Mouse (Mus musculus): ENCODE measurements at regions not wholly inside any gene's neighbourhood (a gene's known extent, or its start where the extent isn't known, plus 50 kb on each side); places are given as distances from the start of the nearest gene placed in this dataset.
"Not testable (repeated sequence)": the region's sequence is repeated elsewhere in the genome, so short reads cannot be mapped to it uniquely, and the experiment has no call there.

GRCm38 (mm10) chr6:81815248-81815961 lies 108.1 kb upstream of the Gcfc2 start:
- no peak overlapping the region for H3K4me3 ChIP-seq (replicated peaks)
- ATAC-seq (ENCODE audit: low FRiP score), result no peak
- no peaks in the 10 kb centered on the region for H3K4me1 ChIP-seq
- H3K4me2 ChIP-seq, result no peak overlapping the region
- H3K27ac ChIP-seq, result no peak overlapping the region
- no peaks in the 10 kb centered on the region for H3K27me3 ChIP-seq
- H3K36me3 ChIP-seq (replicated peaks), result no peaks in the 10 kb centered on the region
- WGBS, result 89% methylated on average over 8 of the region's 8 CpGs
- H3K9ac ChIP-seq, result no peak overlapping the region
- H3K9me3 ChIP-seq, result no peaks in the 10 kb centered on the region

DNA sequence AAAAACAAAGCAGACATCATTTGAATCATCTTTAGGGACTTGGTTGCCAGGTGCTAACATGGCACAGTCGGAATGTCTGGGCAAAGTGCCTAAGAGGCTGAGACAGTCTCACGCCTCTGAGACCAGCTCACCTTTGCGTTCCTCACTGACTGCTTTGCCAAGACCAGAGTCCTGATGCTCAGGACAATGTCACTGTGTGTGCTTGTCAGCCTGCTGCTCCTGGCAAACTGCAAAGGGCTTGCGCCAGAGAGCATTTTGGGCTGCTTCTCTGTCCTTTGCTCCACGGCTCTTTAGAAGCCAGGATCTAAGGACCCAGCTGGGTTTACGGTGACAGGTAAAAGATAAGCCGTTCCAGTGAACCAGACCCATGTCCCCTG lies 107.5 kb upstream of the Gcfc2 start:
- 85% methylated on average over 7 of the region's 7 CpGs for WGBS
- Histone ChIP-seq H3K27me3 (no peaks in the 10 kb centered on the region), H3K27ac (no peak overlapping the region), H3K36me3 (replicated peaks) (no peaks in the 10 kb centered on the region), H3K4me3 (replicated peaks) (no peak overlapping the region), H3K4me2 (no peak overlapping the region), H3K9ac (no peak overlapping the region), H3K4me1 (no peaks in the 10 kb centered on the region), H3K9me3 (no peaks in the 10 kb centered on the region)
- no peak for ATAC-seq (ENCODE audit: low FRiP score)

DNA sequence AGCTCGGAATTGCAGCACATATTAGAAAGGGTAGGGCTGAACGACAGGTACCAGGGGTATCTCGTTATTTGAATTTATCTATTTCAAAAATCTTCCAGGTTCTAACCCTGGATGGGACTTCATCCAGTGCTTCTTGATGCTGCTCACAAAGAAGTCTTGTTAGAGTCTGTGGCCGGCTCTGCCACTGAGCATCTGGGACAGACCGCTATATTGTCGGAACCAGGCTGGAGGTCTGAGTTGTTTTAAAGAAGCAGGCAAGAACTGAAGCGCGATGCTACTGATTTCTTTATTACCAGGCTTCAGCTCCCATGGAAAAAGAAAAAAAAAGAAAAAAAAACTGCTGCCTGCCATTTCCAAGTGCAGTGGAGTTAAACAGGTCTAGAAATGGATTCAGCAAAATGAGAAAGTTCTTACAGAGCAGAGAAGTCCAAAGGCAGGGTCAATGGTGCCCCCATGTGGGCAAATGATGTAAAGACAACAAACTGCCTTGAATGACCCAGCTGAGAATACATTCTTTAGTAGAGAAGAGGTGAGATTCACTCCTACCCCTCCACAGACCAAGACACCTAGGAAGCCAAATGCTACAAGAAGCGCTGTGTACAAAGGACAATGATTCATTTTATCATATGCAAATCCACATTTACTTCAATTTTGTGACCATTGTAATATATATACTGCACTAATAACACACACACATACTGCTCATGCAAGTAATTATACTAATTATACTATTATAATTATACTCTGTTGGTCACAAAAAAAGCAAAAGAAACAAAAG lies 106.2 kb upstream of the Gcfc2 start:
- H3K9ac ChIP-seq, result no peak overlapping the region
- no peaks in the 10 kb centered on the region for H3K9me3 ChIP-seq
- H3K4me1 ChIP-seq, result no peaks in the 10 kb centered on the region
- no peaks in the 10 kb centered on the region for H3K36me3 ChIP-seq (replicated peaks)
- no peak overlapping the region for H3K4me2 ChIP-seq
- H3K27me3 ChIP-seq, result no peaks in the 10 kb centered on the region
- ATAC-seq (ENCODE audit: low FRiP score), result peak; percentile 74; the same call in 1 of the 2 replicates
- 73% methylated on average over 9 of the region's 9 CpGs for WGBS
- no peak overlapping the region for H3K4me3 ChIP-seq (replicated peaks)
- H3K27ac ChIP-seq, result no peak overlapping the region

DNA sequence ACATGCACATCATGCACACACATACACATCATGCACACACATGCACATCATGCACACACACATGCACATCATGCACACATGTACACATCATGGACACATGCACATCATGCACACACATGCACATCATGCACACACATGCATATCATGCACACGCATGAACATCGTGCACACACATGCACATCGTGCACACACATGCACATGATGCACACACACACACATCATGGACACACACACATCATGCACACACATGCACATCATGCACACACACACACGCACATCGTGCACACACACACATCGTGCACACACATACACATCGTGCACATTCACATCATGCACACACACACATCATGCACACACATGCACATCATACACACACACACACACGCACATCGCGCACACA lies 104.9 kb upstream of the Gcfc2 start:
- H3K27me3 ChIP-seq, result no peaks in the 10 kb centered on the region
- H3K4me3 ChIP-seq (replicated peaks), result no peak overlapping the region
- no peak for ATAC-seq (ENCODE audit: low FRiP score)
- no peaks in the 10 kb centered on the region for H3K4me1 ChIP-seq
- H3K4me2 ChIP-seq, result no peak overlapping the region
- H3K9ac ChIP-seq, result no peak overlapping the region
- no peaks in the 10 kb centered on the region for H3K36me3 ChIP-seq (replicated peaks)
- no peak overlapping the region for H3K27ac ChIP-seq
- no peaks in the 10 kb centered on the region for H3K9me3 ChIP-seq
- 95% methylated on average over 10 of the region's 10 CpGs for WGBS

GRCm38 (mm10) chr6:81820078-81820477 lies 103.4 kb upstream of the Gcfc2 start:
- no peak overlapping the region for H3K4me2 ChIP-seq
- ATAC-seq (ENCODE audit: low FRiP score), result no peak
- H3K27ac ChIP-seq, result no peak overlapping the region
- H3K9ac ChIP-seq, result no peak overlapping the region
- no peaks in the 10 kb centered on the region for H3K9me3 ChIP-seq
- H3K4me3 ChIP-seq (replicated peaks), result no peak overlapping the region
- H3K36me3 ChIP-seq (replicated peaks), result no peaks in the 10 kb centered on the region
- H3K27me3 ChIP-seq, result no peaks in the 10 kb centered on the region
- 89% methylated on average over 5 of the region's 5 CpGs for WGBS
- H3K4me1 ChIP-seq, result no peaks in the 10 kb centered on the region

- no peak overlapping the region for H3K9ac ChIP-seq
- H3K4me2 ChIP-seq, result no peak overlapping the region
- H3K27me3 ChIP-seq, result no peaks in the 10 kb centered on the region
- H3K4me3 ChIP-seq (replicated peaks), result no peak overlapping the region
- no peaks in the 10 kb centered on the region for H3K9me3 ChIP-seq
- no peaks in the 10 kb centered on the region for H3K36me3 ChIP-seq (replicated peaks)
- ATAC-seq (ENCODE audit: low FRiP score), result no peak
- 73% methylated on average over 11 of the region's 11 CpGs for WGBS
- no peaks in the 10 kb centered on the region for H3K4me1 ChIP-seq
- H3K27ac ChIP-seq, result no peak overlapping the region
These were observed 83.9 kb upstream of the Gcfc2 start for GRCm38 (mm10) chr6:81839474-81840153.

DNA sequence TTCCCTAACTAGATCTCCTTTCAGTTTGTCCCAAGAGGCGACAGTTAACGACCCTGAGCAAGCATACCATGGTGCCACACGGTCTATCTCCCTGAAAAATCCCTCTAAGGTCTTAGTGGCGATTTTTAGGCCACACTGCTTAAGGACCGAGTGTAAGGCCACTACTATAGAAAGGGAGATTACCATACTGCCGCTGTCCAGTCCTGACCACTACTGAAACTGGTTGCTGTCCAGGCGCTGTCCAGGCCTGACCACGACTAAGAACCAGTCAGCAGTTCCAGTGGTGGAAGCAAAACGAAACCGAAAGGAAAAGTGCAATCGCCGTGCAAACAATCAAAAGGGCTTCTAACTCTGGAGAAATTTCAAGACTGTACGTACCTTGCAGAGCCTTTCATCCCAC lies 55.3 kb upstream of the Gcfc2 start:
- H3K4me2 ChIP-seq; H3K9ac ChIP-seq; H3K4me1 ChIP-seq; H3K27ac ChIP-seq; H3K36me3 ChIP-seq (replicated peaks); H3K4me3 ChIP-seq (replicated peaks); H3K27me3 ChIP-seq; H3K9me3 ChIP-seq; ATAC-seq (ENCODE audit: low FRiP score): not testable (repeated sequence)
- WGBS, result 90% methylated on average over 13 of the region's 13 CpGs

Data from forebrain, embryonic 12.5 days (tissue).